Mouse (Mus musculus) lung, postnatal 25 days (tissue): ENCODE measurements at regions not wholly inside any gene's neighbourhood (a gene's known extent, or its start where the extent isn't known, plus 50 kb on each side); places are given as distances from the start of the nearest gene placed in this dataset.
A peak's percentile ranks its signal among the peaks of the same experiment; 100 is the strongest.

ENCODE experiments used
- DNase-seq: peaks from one replicate; pipeline ENCODE4 v3.0.0; 2022; ENCODE audit warnings: low spot score

GRCm38 (mm10) chr16:93264061-93264585, 339.7 kb downstream of the Setd4 start:
- DNase-seq = no peak

GRCm38 (mm10) chr16:93263141-93263815, 340.6 kb downstream of the Setd4 start:
- DNase-seq = no peak

GRCm38 (mm10) chr16:93246825-93247224, 357.0 kb downstream of the Setd4 start:
- no peak for DNase-seq

GRCm38 (mm10) chr16:93245738-93246137, 358.1 kb downstream of the Setd4 start:
- DNase-seq = no peak

- no peak for DNase-seq
These were observed 365.0 kb downstream of the Setd4 start for GRCm38 (mm10) chr16:93238898-93239297.

GRCm38 (mm10) chr16:93238326-93238725, 365.5 kb downstream of the Setd4 start:
- no peak for DNase-seq

GRCm38 (mm10) chr16:93225644-93226043, 378.2 kb downstream of the Setd4 start:
- DNase-seq = no peak

- DNase-seq = no peak
These were observed 378.7 kb downstream of the Setd4 start for GRCm38 (mm10) chr16:93225196-93225595.

GRCm38 (mm10) chr16:93219731-93220130, 384.1 kb downstream of the Setd4 start:
- no peak for DNase-seq

GRCm38 (mm10) chr16:93218402-93218801, 385.5 kb downstream of the Setd4 start:
- DNase-seq = no peak

GRCm38 (mm10) chr16:93217600-93218226, 386.1 kb downstream of the Setd4 start:
- no peak for DNase-seq

GRCm38 (mm10) chr16:93215630-93216029, 388.2 kb downstream of the Setd4 start:
- no peak for DNase-seq

- DNase-seq = no peak
These were observed 387.7 kb upstream of the Runx1 start for GRCm38 (mm10) chr16:93213618-93214017.

- peak; percentile 23 for DNase-seq
These were observed 381.7 kb upstream of the Runx1 start for GRCm38 (mm10) chr16:93207675-93208074.

- DNase-seq = no peak
These were observed 381.3 kb upstream of the Runx1 start for GRCm38 (mm10) chr16:93207217-93207616.

GRCm38 (mm10) chr16:93206325-93206724, 380.4 kb upstream of the Runx1 start:
- no peak for DNase-seq

GRCm38 (mm10) chr16:93204601-93205000, 378.7 kb upstream of the Runx1 start:
- no peak for DNase-seq

- no peak for DNase-seq
These were observed 376.6 kb upstream of the Runx1 start for GRCm38 (mm10) chr16:93202591-93202990.

- DNase-seq = no peak
These were observed 371.4 kb upstream of the Runx1 start for GRCm38 (mm10) chr16:93197300-93197699.

- DNase-seq = no peak
These were observed 368.1 kb upstream of the Runx1 start for GRCm38 (mm10) chr16:93193921-93194481.

GRCm38 (mm10) chr16:93193263-93193662, 367.3 kb upstream of the Runx1 start:
- DNase-seq = no peak

GRCm38 (mm10) chr16:93192651-93193173, 366.8 kb upstream of the Runx1 start:
- no peak for DNase-seq

- peak; percentile 3 for DNase-seq
These were observed 365.2 kb upstream of the Runx1 start for GRCm38 (mm10) chr16:93191174-93191573.
